Mouse (Mus musculus): ENCODE measurements around the gene Sun2.

GRCm38 (mm10) chr15:79683707-79684465, 58.5 kb downstream of the Sun2 start:
- TF ChIP-seq CTCF (IDR thresholded peaks at IDR 0.05) (no peak), POLR2A (IDR thresholded peaks at IDR 0.05; ENCODE audit: insufficient read depth, low read depth, low read length) (no peak), EP300 (IDR thresholded peaks at IDR 0.05; ENCODE audit: insufficient read depth, low read depth, low read length) (no peak)

Measured in heart, adult 2 months (tissue).